Mouse (Mus musculus) limb, embryonic 14.5 days (tissue): ENCODE results near the gene Eif5a2. TPM values are rescaled to one million over a fixed set of nuclear protein-coding genes. Genes with fewer than 3 reads are reported as not detected.

Experiments
- ATAC-seq: fragments of 200-750 bp; cut with Nextera tagmentation; 2 replicates; pipeline ENCODE4 v1.8.0; 2017; ENCODE audit warnings: low read depth, moderate number of reproducible peaks, moderate TSS enrichment; ENCODE audit not compliant: low FRiP score
- DNase-seq: peaks from one replicate; pipeline ENCODE4 v3.0.0-alpha.2; 2015; ENCODE audit warnings: low spot score
- H3K27ac ChIP-seq: fragments of 300-500 bp; sonication (generic); replicated peaks from 2 replicates; pipeline ENCODE4 v1.5.1; 2014; ENCODE audit warnings: low read depth, mild to moderate bottlenecking, low read length, moderate library complexity, mixed read lengths
- H3K27me3 ChIP-seq: fragments of 300-500 bp; sonication (generic); 2 replicates; pipeline ENCODE4 v1.6.1; 2014; ENCODE audit warnings: low read length, mixed read lengths; ENCODE audit not compliant: control insufficient read depth, insufficient read depth
- H3K36me3 ChIP-seq: fragments of 300-500 bp; sonication (generic); 2 replicates; pipeline ENCODE4 v1.6.1; 2014; ENCODE audit warnings: mild to moderate bottlenecking, low read length, moderate library complexity, mixed read lengths; ENCODE audit not compliant: control insufficient read depth, insufficient read depth
- H3K4me1 ChIP-seq: fragments of 300-500 bp; sonication (generic); 2 replicates; pipeline ENCODE4 v1.6.1; 2014; ENCODE audit warnings: antibody characterized with exemption, low read length, mixed read lengths; ENCODE audit not compliant: control insufficient read depth, insufficient read depth
- H3K4me2 ChIP-seq: fragments of 300-500 bp; sonication (generic); replicated peaks from 2 replicates; pipeline ENCODE4 v1.6.1; 2014; ENCODE audit warnings: low read depth, mild to moderate bottlenecking, low read length, moderate library complexity; ENCODE audit not compliant: severe bottlenecking
- H3K4me3 ChIP-seq: fragments of 300-500 bp; sonication (generic); replicated peaks from 2 replicates; pipeline ENCODE4 v1.5.1; 2014; ENCODE audit warnings: low read length
- H3K9ac ChIP-seq: fragments of 300-500 bp; sonication (generic); 2 replicates; pipeline ENCODE4 v1.6.1; 2014; ENCODE audit warnings: mild to moderate bottlenecking, low read depth, low read length, moderate library complexity; ENCODE audit not compliant: severe bottlenecking
- H3K9me3 ChIP-seq: fragments of 300-500 bp; sonication (generic); 2 replicates; pipeline ENCODE4 v1.6.1; 2016; ENCODE audit warnings: low read length; ENCODE audit not compliant: control insufficient read depth
- POLR2A ChIP-seq: fragments of 200-500 bp; IDR thresholded peaks from 2 replicates; pipeline ENCODE4 v1.8.0; 2012; ENCODE audit warnings: inconsistent platforms, mild to moderate bottlenecking, moderate library complexity, borderline replicate concordance; ENCODE audit not compliant: insufficient read depth, insufficient read length; ENCODE audit errors: extremely low read depth
- WGBS: fragments of 180-500 bp; shearing (Covaris S2); extraction: QIAGEN DNeasy Blood & Tissue Kit; methylation state at CpG from one replicate; pipeline ENCODE4 v1.1.7; 2014; 5-methylcytosine and 5-hydroxymethylcytosine counted together
- polyA plus RNA-seq, 2 experiments: library from polyadenylated mRNA; depleted of rRNA in 1 of 2; stranded (reverse) in 1 of 2; unstranded in 1 of 2; fragments of >200 nt; fragmentation: Nextera tagmentation in 1 of 2; extraction: Ambion mirVana in 1 of 2; gene quantifications; 2 replicates each; pipeline versions ENCODE4 v1.2.1 to v1.2.3; 2012 to 2014

Eif5a2 gene
- polyA plus RNA-seq, 2 experiments, result 7.2 to 9.6 TPM

DNA sequence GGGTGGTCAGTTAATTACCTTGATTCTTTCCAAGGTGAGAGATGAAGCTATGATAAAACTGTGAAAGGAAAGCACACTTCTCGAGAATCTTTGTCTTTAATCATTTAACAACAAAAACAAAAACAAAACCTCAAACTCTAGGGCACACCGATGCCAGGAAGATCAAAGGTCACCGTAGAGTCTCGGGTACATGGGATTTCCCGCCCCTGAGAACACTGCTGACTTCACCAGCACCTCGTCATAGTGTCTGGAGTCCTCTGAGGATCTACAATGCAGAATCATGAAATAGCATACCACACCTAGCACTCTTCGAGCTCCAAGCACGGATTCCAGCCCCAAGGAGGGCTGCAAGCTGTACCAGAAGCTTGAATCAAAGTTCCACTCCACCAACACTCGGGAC, 565 bp upstream of the Eif5a2 start:
- H3K9ac ChIP-seq, result 0 out of 2 replicates have a peak overlapping the region, but pooled peaks have one; percentile 16
- H3K9me3 ChIP-seq, result no peaks in the 10 kb centered on the region
- H3K4me3 ChIP-seq, result peak overlapping the region; percentile 81
- whole genome bisulfite sequencing, result 76% methylated on average over 9 of the region's 9 CpGs
- DNase-seq, result no peak
- no peak for TF ChIP-seq POLR2A
- no peak overlapping the region for H3K27ac ChIP-seq
- no peaks in the 10 kb centered on the region for H3K27me3 ChIP-seq
- H3K36me3 ChIP-seq, result no peaks in the 10 kb centered on the region
- ATAC-seq, result 0 out of 2 replicates have a peak, but pooled peaks have one; percentile 7
- peak overlapping the region; percentile 96 for H3K4me2 ChIP-seq
- peaks cover 6% of the 10 kb centered on the region; the same call in 1 of the 2 replicates for H3K4me1 ChIP-seq

- DNase-seq (no peak), ATAC-seq (peak; percentile 71; the same call in 1 of the 2 replicates)
- H3K36me3 ChIP-seq, result no peaks in the 10 kb centered on the region; the same call in 1 of the 2 replicates
- H3K9ac ChIP-seq, result peak overlapping the region; percentile 77
- no peak for TF ChIP-seq POLR2A
- no peaks in the 10 kb centered on the region for H3K9me3 ChIP-seq
- no peak overlapping the region for H3K27ac ChIP-seq
- H3K27me3 ChIP-seq, result no peaks in the 10 kb centered on the region
- H3K4me2 ChIP-seq, result peak overlapping the region; percentile 96
- H3K4me3 ChIP-seq, result peak overlapping the region; percentile 81
- under 1% methylated on average over 31 of the region's 41 CpGs for WGBS
- peaks cover 6% of the 10 kb centered on the region; the same call in 1 of the 2 replicates for H3K4me1 ChIP-seq
Measured at GRCm38 (mm10) chr3:28781422-28781821, 346 bp downstream of the Eif5a2 start.

GRCm38 (mm10) chr3:28781848-28782247, 772 bp downstream of the Eif5a2 start:
- no peaks in the 10 kb centered on the region for H3K27me3 ChIP-seq
- ATAC-seq, result no peak

GRCm38 (mm10) chr3:28784176-28784575, 3.1 kb downstream of the Eif5a2 start:
- 88% methylated on average over 2 of the region's 2 CpGs for WGBS
- DNase-seq, result no peak
- no peaks in the 10 kb centered on the region for H3K9me3 ChIP-seq
- no peak overlapping the region for H3K4me2 ChIP-seq
- ATAC-seq, result no peak
- H3K27me3 ChIP-seq, result no peaks in the 10 kb centered on the region
- no peak overlapping the region for H3K9ac ChIP-seq
- no peak overlapping the region for H3K4me3 ChIP-seq
- H3K27ac ChIP-seq, result no peak overlapping the region
- H3K36me3 ChIP-seq, result no peaks in the 10 kb centered on the region; the same call in 1 of the 2 replicates
- no peak for TF ChIP-seq POLR2A
- peaks cover 6% of the 10 kb centered on the region; the same call in 1 of the 2 replicates for H3K4me1 ChIP-seq

More at GRCm38 (mm10) chr3:28781848-28782247, 772 bp downstream of the Eif5a2 start:
- peaks cover 6% of the 10 kb centered on the region; the same call in 1 of the 2 replicates for H3K4me1 ChIP-seq
- H3K27ac ChIP-seq, result no peak overlapping the region
- no peaks in the 10 kb centered on the region for H3K9me3 ChIP-seq
- TF ChIP-seq POLR2A, result no peak
- peak overlapping the region; percentile 77 for H3K9ac ChIP-seq
- H3K4me2 ChIP-seq, result peak overlapping the region; percentile 96
- H3K4me3 ChIP-seq, result peak overlapping the region; percentile 81
- WGBS, result 18% methylated on average over 14 of the region's 14 CpGs
- no peak for DNase-seq
- H3K36me3 ChIP-seq, result no peaks in the 10 kb centered on the region; the same call in 1 of the 2 replicates

- Histone ChIP-seq H3K4me3 (no peak overlapping the region), H3K27me3 (no peaks in the 10 kb centered on the region), H3K27ac (no peak overlapping the region), H3K9me3 (no peaks in the 10 kb centered on the region), H3K36me3 (no peaks in the 10 kb centered on the region), H3K4me1 (no peaks in the 10 kb centered on the region), H3K9ac (no peak overlapping the region), H3K4me2 (no peak overlapping the region)
- TF ChIP-seq POLR2A, result no peak
- ATAC-seq (no peak), DNase-seq (no peak)
- WGBS, result 83% methylated on average over 7 of the region's 7 CpGs
Measured at GRCm38 (mm10) chr3:28794835-28795234, 13.8 kb downstream of the Eif5a2 start.
